Mouse (Mus musculus): ENCODE measurements around the gene Hist3h2ba. TPM values are rescaled to one million over a fixed set of nuclear protein-coding genes. Genes with fewer than 3 reads are reported as not detected.

Hist3h2ba gene
- total RNA-seq, 2 experiments from 2014 or later, result 88.8 to 93.5 TPM

- DNase-seq, result no peak
Observed at GRCm38 (mm10) chr11:58964216-58964615, 15.5 kb downstream of the Hist3h2ba start.

GRCm38 (mm10) chr11:58965001-58965760 lies 16.5 kb downstream of the Hist3h2ba start:
- DNase-seq, result no peak

GRCm38 (mm10) chr11:58967346-58967745 lies 18.6 kb downstream of the Hist3h2ba start:
- DNase-seq, result no peak

- DNase-seq, result no peak
Observed at GRCm38 (mm10) chr11:58968551-58968950, 19.8 kb downstream of the Hist3h2ba start.

- no peak for DNase-seq
Observed at GRCm38 (mm10) chr11:58969027-58969426, 20.3 kb downstream of the Hist3h2ba start.

- DNase-seq, result no peak
Observed at GRCm38 (mm10) chr11:58969659-58970058, 20.9 kb downstream of the Hist3h2ba start.

GRCm38 (mm10) chr11:58970831-58971530 lies 22.3 kb downstream of the Hist3h2ba start:
- no peak for DNase-seq

- no peak for DNase-seq
Observed at GRCm38 (mm10) chr11:58971796-58972195, 23.1 kb downstream of the Hist3h2ba start.

- no peak for DNase-seq
Observed at GRCm38 (mm10) chr11:58974414-58974813, 25.7 kb downstream of the Hist3h2ba start.

- no peak for DNase-seq
Observed at GRCm38 (mm10) chr11:58977150-58977549, 28.4 kb downstream of the Hist3h2ba start.

GRCm38 (mm10) chr11:58977607-58978026 lies 28.9 kb downstream of the Hist3h2ba start:
- DNase-seq, result no peak

GRCm38 (mm10) chr11:58978027-58978705 lies 29.4 kb downstream of the Hist3h2ba start, which contains the start of gene Trim11:
TSS of gene Trim11 (plus strand) at chr11:58978093.
- DNase-seq, result peak in 1 of 2 experiments; percentile 62

- DNase-seq, result no peak
Observed at GRCm38 (mm10) chr11:58978706-58979030, 29.9 kb downstream of the Hist3h2ba start.

- DNase-seq, result no peak
Observed at GRCm38 (mm10) chr11:58979183-58979582, 30.5 kb downstream of the Hist3h2ba start.

GRCm38 (mm10) chr11:58979661-58980060 lies 30.9 kb downstream of the Hist3h2ba start:
- no peak for DNase-seq

- DNase-seq, result no peak
Observed at GRCm38 (mm10) chr11:58980381-58980990, 31.8 kb downstream of the Hist3h2ba start.

- peak; percentile 70 to 76 for DNase-seq
Observed at GRCm38 (mm10) chr11:58981541-58982447, 33.1 kb downstream of the Hist3h2ba start.

GRCm38 (mm10) chr11:58982471-58983097 lies 33.9 kb downstream of the Hist3h2ba start:
- DNase-seq, result no peak

- no peak for DNase-seq
Observed at GRCm38 (mm10) chr11:58983691-58984341, 35.1 kb downstream of the Hist3h2ba start.

GRCm38 (mm10) chr11:58984657-58985056 lies 35.9 kb downstream of the Hist3h2ba start:
- DNase-seq, result no peak
